Mouse (Mus musculus) embryonic facial prominence, embryonic 15.5 days (tissue): Measurements from ENCODE around the gene Slc34a3. TPM values are rescaled to one million over a fixed set of nuclear protein-coding genes. Genes with fewer than 3 reads are reported as not detected.

Experiments used
- ATAC-seq: fragments of 200-750 bp; cut with Nextera tagmentation; 2 replicates; pipeline ENCODE4 v1.8.0; 2017; ENCODE audit warnings: low read depth, moderate TSS enrichment; ENCODE audit not compliant: insufficient number of reproducible peaks, low FRiP score, low TSS enrichment
- H3K27ac ChIP-seq: fragments of 300-500 bp; sonication (generic); replicated peaks from 2 replicates; pipeline ENCODE4 v1.5.1; 2015; ENCODE audit warnings: mild to moderate bottlenecking, inconsistent platforms
- H3K27me3 ChIP-seq: fragments of 300-500 bp; sonication (generic); 2 replicates; pipeline ENCODE4 v1.6.1; 2015; ENCODE audit warnings: inconsistent platforms
- H3K36me3 ChIP-seq: fragments of 300-500 bp; sonication (generic); 2 replicates; pipeline ENCODE4 v1.6.1; 2015; ENCODE audit warnings: mild to moderate bottlenecking, inconsistent platforms
- H3K4me1 ChIP-seq: fragments of 300-500 bp; sonication (generic); 2 replicates; pipeline ENCODE4 v1.6.1; 2015; ENCODE audit warnings: inconsistent platforms
- H3K4me2 ChIP-seq: fragments of 300-500 bp; sonication (generic); replicated peaks from 2 replicates; pipeline ENCODE4 v1.6.1; 2015; ENCODE audit warnings: mild to moderate bottlenecking, inconsistent platforms
- H3K4me3 ChIP-seq: fragments of 300-500 bp; sonication (generic); replicated peaks from 2 replicates; pipeline ENCODE4 v1.5.1; 2015; ENCODE audit warnings: mild to moderate bottlenecking, inconsistent platforms
- H3K9ac ChIP-seq: fragments of 300-500 bp; sonication (generic); 2 replicates; pipeline ENCODE4 v1.6.1; 2015; ENCODE audit warnings: inconsistent platforms
- H3K9me3 ChIP-seq: fragments of 300-500 bp; sonication (generic); replicated peaks from 2 replicates; pipeline ENCODE4 v1.6.1; 2016; ENCODE audit warnings: inconsistent platforms
- WGBS: fragments of 180-500 bp; shearing (Covaris S2); methylation state at CpG from one replicate; pipeline ENCODE4 v1.1.7; 2015; 5-methylcytosine and 5-hydroxymethylcytosine counted together
- polyA plus RNA-seq: library from polyadenylated mRNA; unstranded; fragments of >200 nt; fragmentation: Nextera tagmentation; extraction: Ambion mirVana; gene quantifications from 2 replicates; pipeline ENCODE4 v1.2.1, GENCODE M21; 2015

The Slc34a3 gene
- polyA plus RNA-seq, 1 experiment from 2014 or later: not detected

DNA sequence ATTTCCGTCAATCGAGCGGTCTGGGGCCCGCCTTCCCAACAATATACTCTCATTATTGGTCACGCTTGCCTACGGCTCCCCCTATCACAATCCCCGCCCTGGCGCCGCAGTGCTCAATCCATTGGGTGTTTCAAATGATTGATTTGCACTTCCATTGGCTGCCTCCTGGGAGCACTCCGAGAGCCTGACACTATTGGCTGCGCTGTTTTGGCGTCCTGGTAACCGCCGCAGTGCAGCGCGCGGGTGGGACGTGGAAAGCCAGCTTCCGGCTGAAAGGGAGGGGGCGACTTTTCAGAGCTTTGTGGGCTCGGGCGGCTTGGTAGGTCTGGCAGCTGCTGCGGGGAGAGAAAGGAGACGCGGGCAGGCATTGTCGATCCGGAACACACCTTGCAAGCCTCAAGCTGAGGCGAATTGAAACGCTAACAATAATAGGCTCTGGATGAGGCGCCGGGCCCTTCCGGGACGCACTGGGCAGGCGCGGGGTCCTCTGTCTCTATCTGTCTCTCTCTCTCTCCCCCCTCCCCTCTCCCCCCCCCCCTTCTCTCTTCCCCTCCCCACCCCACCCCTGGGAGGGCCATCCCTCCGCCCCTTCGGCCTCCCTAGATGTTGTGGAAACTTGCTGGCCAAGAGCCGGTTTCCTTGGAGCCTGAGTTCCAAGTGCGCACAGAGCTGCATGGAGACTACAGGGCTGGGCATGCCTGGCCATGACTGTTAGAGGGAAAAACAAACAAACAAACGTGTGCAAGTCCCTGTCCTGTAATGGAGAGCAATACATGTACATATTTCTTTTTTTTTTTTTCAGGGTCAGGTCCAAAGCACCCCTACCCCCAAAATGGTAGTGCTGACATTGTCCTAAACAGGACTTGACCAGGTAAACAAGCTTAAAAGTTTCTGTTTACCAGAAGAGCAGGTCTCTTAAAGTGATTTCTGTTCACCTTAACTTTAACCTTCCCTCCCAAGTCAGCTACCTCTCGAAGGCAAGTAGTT, 9.1 kb downstream of the Slc34a3 start:
- WGBS: 2% methylated on average over 41 of the region's 41 CpGs
- H3K4me2 ChIP-seq: peak overlapping the region; percentile 47
- 0 out of 2 replicates have a peak overlapping the region, but pooled peaks have one; percentile 16 for H3K9ac ChIP-seq
- H3K36me3 ChIP-seq: 0 out of 2 replicates have a peak, but pooled peaks cover 8% of the 10 kb centered on the region
- H3K27me3 ChIP-seq: no peaks in the 10 kb centered on the region
- peak overlapping the region; percentile 96 for H3K4me3 ChIP-seq
- peak overlapping the region; percentile 97 for H3K27ac ChIP-seq
- peaks cover 27% of the 10 kb centered on the region for H3K4me1 ChIP-seq
- no peaks in the 10 kb centered on the region for H3K9me3 ChIP-seq
- peak; percentile 96 for ATAC-seq

DNA sequence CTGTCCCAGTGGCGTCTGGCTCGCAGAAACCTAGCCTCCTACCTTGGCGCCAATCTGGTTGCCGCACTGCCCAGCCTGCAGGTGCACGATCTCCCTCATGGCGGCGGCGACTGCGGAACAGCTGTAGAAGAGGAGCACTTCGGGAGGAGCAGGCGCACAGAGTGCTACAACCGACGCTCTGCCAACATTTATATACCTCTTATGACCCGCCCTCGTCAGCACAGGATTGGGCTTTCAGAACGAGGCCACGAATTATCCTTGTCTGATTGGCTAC, 9.7 kb downstream of the Slc34a3 start, which contains the start of gene Tubb4b:
TSS of gene Tubb4b (minus strand) at position 211 of the 274 bp plus-strand sequence.
- Histone ChIP-seq H3K4me3 (peak within 1 kb of the TSS; percentile 96), H3K9ac (peak within 1 kb of the TSS; percentile 79), H3K4me1 (peaks cover 27% of the 10 kb centered on the region), H3K27ac (peak within 1 kb of the TSS; percentile 97), H3K9me3 (no peaks in the 10 kb centered on the region), H3K27me3 (no peaks in the 10 kb centered on the region), H3K4me2 (peak within 1 kb of the TSS; percentile 87), H3K36me3 (0 out of 2 replicates have a peak, but pooled peaks cover 8% of the 10 kb centered on the region)
- ATAC-seq: no peak
- WGBS: under 1% methylated on average over 17 of the region's 17 CpGs

DNA sequence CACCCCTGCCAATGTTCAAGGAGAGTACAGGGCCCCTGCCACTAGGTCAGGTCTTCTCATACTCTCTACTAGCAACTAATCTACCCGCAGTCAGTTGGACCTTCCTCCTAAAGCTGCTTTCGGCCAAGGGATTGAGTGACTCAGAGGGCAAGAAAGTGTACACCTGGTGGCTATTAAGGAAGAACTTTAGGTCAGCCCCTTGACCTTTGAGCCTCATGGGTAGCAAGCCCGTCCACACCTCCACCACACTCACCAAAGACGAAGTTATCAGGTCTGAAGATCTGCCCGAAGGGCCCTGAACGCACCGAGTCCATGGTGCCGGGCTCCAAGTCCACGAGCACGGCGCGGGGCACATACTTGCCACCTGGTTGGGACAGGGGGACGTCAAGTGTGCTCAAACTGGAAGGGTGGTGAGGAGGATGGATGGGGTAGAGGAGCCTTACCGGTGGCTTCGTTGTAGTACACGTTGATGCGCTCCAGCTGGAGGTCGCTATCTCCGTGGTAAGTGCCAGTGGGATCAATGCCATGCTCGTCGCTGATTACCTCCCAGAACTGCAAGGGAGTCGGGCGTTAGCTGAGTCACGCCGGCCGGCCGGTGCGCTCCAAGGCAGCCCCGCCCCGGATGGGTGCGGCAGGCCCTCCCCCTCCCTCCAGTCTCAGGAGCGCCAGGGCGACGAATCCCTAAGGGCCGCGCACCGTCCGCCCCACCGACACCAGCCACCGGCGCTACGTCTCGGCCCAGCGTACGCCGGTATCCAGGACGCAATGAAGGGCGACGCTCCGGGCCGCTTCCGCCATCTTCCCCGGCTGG, 10.3 kb downstream of the Slc34a3 start:
- H3K27me3 ChIP-seq: no peaks in the 10 kb centered on the region
- H3K27ac ChIP-seq: peak overlapping the region; percentile 96
- peak; percentile 16 for ATAC-seq
- H3K9ac ChIP-seq: peak overlapping the region; percentile 79
- 0 out of 2 replicates have a peak, but pooled peaks cover 8% of the 10 kb centered on the region for H3K36me3 ChIP-seq
- H3K4me1 ChIP-seq: peaks cover 24% of the 10 kb centered on the region
- H3K4me2 ChIP-seq: peak overlapping the region; percentile 87
- peak overlapping the region; percentile 96 for H3K4me3 ChIP-seq
- no peaks in the 10 kb centered on the region for H3K9me3 ChIP-seq
- WGBS: under 1% methylated on average over 52 of the region's 53 CpGs

DNA sequence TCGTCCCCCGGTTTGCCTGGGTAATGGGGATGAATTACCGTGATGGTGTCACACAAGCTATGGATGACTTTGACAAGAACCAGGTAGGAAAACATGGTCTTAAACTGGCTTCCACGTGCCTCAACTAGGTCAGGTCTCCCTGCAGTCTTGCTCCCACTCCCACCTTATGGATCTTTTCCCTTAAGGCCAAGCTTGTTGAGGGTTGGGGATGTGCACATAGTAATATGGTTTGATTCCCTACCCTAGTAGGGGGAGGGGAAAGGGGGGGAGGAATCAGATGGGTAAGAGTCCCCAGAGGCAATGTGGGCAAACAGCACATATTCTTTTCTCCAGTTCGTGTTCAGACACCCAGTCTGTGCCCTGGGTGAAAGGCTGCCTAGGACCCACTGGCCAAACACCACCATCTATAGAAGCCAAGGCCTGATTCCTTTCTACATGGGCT, 12.8 kb downstream of the Slc34a3 start:
- H3K4me3 ChIP-seq: no peak overlapping the region
- H3K27ac ChIP-seq: no peak overlapping the region
- H3K27me3 ChIP-seq: no peaks in the 10 kb centered on the region
- WGBS: 68% methylated on average over 5 of the region's 5 CpGs
- no peak overlapping the region for H3K9ac ChIP-seq
- H3K9me3 ChIP-seq: no peaks in the 10 kb centered on the region
- H3K4me2 ChIP-seq: no peak overlapping the region
- H3K36me3 ChIP-seq: 0 out of 2 replicates have a peak, but pooled peaks cover 8% of the 10 kb centered on the region
- no peak for ATAC-seq
- peaks cover 15% of the 10 kb centered on the region for H3K4me1 ChIP-seq

DNA sequence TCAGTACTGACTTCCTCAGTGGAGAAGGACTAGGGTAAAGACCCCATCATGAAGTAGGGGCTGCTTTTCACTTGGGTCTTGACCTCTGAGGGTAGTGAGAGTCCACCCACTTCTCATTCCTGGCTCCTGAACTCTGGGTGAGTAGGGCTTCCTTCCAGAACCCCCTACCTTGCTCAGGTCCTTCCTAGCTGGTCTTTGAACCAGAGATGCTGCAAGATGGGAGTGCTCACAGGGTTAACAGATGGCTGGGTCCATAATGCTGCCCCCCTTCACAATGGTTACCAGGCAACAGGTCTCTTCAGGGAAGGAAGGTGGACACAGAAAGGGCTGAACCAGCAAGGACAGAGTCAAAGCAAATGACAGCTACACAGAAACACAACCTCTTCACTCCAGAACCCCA, 15.7 kb downstream of the Slc34a3 start, which contains the start of gene Fam166a:
TSS of gene Fam166a (plus strand) at position 301 of the 400 bp plus-strand sequence.
- no peak for ATAC-seq

DNA sequence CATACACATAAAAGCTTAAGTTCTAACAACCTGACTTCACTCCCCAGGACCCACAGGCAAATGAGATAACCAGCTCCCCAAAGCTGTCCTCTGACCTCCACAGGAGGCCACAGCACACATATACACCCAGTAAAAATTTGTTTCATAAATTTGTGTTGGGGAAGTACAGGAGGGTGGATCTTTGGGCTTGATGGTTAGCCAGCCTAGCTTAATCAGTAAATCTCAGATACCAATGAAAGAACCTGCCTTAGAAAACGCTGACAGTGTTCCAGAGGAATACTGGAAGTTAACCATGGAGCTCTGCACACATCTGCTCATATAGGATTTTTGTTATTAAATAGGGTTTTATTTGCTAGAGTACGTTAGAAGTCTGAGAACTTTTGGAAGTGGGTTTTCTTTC, 16.5 kb downstream of the Slc34a3 start:
- Histone ChIP-seq H3K27me3 (no peaks in the 10 kb centered on the region), H3K9me3 (no peaks in the 10 kb centered on the region)
- ATAC-seq: no peak

More for the DNA sequence above, 15.7 kb downstream of the Slc34a3 start, which contains the start of gene Fam166a:
- Histone ChIP-seq H3K4me3 (no peak within 1 kb of the TSS), H3K9me3 (no peaks in the 10 kb centered on the region), H3K9ac (no peak within 1 kb of the TSS), H3K4me1 (peaks cover 4% of the 10 kb centered on the region), H3K36me3 (0 out of 2 replicates have a peak, but pooled peaks cover 8% of the 10 kb centered on the region), H3K4me2 (no peak within 1 kb of the TSS), H3K27ac (no peak within 1 kb of the TSS), H3K27me3 (no peaks in the 10 kb centered on the region)

DNA sequence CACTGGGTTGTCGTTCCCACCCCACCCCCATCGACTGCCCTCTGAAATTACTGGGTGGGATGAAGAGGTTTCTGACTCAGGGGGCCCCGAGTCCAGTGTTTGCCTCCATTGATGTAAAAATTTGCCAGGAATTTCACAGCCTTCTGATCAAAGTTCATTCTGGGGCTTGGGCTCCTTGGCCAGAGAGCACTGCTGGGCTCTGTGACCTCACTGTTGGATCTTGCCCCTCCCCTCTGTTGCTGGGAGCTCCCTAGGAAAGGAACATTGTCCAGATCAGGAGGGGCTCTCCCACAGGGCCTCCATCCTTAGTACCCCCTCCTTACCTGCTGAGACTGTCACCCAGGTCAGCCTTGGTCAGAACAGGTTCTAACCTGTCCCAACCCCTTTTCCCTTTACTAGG, 19.7 kb downstream of the Slc34a3 start, which contains the start of gene Stpg3:
TSS of gene Stpg3 (minus strand) at position 194 of the 400 bp plus-strand sequence.
- Histone ChIP-seq H3K9me3 (no peaks in the 10 kb centered on the region), H3K4me1 (peaks cover 15% of the 10 kb centered on the region), H3K27me3 (no peaks in the 10 kb centered on the region), H3K27ac (no peak within 1 kb of the TSS), H3K9ac (no peak within 1 kb of the TSS), H3K36me3 (no peaks in the 10 kb centered on the region), H3K4me2 (no peak within 1 kb of the TSS), H3K4me3 (no peak within 1 kb of the TSS)
- no peak for ATAC-seq
- 62% methylated on average over 3 of the region's 3 CpGs for WGBS

More for the DNA sequence above, 16.5 kb downstream of the Slc34a3 start:
- Histone ChIP-seq H3K4me2 (no peak overlapping the region), H3K4me3 (no peak overlapping the region), H3K4me1 (no peaks in the 10 kb centered on the region), H3K36me3 (0 out of 2 replicates have a peak, but pooled peaks cover 8% of the 10 kb centered on the region), H3K27ac (no peak overlapping the region), H3K9ac (no peak overlapping the region)
- 60% methylated on average over 2 of the region's 2 CpGs for WGBS

DNA sequence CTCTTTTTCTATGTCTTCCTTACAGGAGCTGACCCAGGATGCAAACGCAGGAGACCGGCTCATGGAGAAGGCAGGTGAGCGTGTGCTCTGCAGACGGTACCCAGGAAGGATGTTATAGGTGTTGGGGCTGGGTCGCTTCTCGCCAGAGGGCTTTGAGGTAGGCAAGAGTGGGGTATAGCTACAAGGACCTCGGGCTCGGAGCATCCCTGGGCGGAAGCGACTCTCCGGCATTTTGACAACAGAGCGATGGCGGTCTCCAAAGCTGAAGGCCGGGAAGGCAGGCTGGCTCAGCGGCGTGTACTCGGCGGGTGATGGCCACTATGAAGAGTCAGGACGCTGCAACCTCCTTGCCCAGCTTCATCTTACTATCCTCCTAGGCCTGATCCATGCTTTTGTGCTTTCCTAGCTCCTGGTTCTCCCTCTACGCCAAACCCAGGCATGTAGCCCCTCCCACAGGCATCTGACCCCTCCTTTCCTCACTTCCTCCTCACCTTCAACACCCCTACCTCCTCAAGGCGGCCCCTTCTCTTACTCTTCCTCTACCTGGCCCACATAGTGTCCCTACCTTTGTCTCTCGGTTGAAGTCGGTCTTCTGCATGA, 20.8 kb downstream of the Slc34a3 start:
- WGBS: 64% methylated on average over 23 of the region's 23 CpGs
- Histone ChIP-seq H3K9ac (no peak overlapping the region), H3K4me2 (no peak overlapping the region), H3K4me3 (no peak overlapping the region), H3K9me3 (no peaks in the 10 kb centered on the region), H3K36me3 (0 out of 2 replicates have a peak, but pooled peaks cover 6% of the 10 kb centered on the region), H3K27ac (no peak overlapping the region), H3K27me3 (no peaks in the 10 kb centered on the region), H3K4me1 (peaks cover 20% of the 10 kb centered on the region)
- ATAC-seq: no peak

DNA sequence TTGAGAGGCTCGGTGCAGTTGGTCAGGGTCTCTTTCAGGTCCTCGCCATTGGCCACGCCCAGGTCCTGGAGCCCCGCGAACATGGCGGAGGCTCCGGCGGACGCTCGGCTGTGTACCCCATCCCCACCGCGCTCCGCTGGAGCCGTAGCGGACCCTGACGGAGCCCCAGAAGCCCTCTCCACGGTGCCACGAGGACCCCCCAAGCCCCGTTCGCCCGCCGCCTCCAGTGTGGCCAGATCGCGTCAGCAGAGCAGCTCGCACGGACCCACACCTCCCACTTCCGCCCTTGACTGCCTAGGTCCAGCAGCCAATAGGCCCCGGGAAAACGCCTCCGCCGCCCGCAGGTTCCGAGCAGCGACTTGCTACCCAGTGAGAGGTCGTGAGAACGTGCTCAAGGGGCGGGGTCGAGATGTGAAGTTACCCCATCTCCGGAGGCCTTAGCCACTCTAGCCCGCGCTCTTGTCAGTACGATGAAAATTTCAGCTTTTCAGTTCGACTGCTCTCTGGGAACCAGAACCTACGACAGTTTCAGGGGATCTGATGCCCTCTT, 23.0 kb downstream of the Slc34a3 start, which contains the start of gene Nelfb:
TSS of gene Nelfb (minus strand) at position 369 of the 550 bp plus-strand sequence.
- Histone ChIP-seq H3K9me3 (no peaks in the 10 kb centered on the region), H3K27ac (peak within 1 kb of the TSS; percentile 93), H3K36me3 (peaks cover 23% of the 10 kb centered on the region), H3K9ac (peak within 1 kb of the TSS; percentile 91), H3K4me3 (peak within 1 kb of the TSS; percentile 93), H3K4me2 (peak within 1 kb of the TSS; percentile 87), H3K27me3 (no peaks in the 10 kb centered on the region), H3K4me1 (peaks cover 21% of the 10 kb centered on the region)
- under 1% methylated on average over 44 of the region's 44 CpGs for WGBS
- ATAC-seq: peak; percentile 92

DNA sequence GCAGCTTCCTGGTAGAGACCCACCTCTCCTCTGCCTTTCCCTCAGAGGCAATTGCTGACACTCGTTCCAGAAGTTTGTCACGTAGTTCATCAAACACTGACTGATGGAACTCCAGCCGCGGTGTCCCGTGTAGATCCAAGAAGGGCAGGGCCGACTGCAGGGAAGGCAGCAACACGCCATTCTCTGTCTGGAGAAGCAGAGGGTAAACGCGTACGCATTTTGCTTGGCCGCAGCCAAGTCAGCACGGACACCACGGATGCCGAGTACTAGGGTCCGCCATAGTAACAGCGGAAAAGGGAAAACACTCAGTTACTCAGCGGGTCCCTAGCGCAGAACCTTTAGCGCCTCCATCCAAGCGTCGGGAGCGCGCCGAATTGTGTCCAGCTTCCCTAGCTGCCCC, 23.5 kb downstream of the Slc34a3 start:
- ATAC-seq: no peak
- Histone ChIP-seq H3K36me3 (peaks cover 28% of the 10 kb centered on the region), H3K4me1 (peaks cover 21% of the 10 kb centered on the region), H3K27ac (peak overlapping the region; percentile 93), H3K4me3 (peak overlapping the region; percentile 93), H3K27me3 (no peaks in the 10 kb centered on the region), H3K4me2 (peak overlapping the region; percentile 87), H3K9ac (peak overlapping the region; percentile 91), H3K9me3 (no peaks in the 10 kb centered on the region)
- WGBS: under 1% methylated on average over 24 of the region's 24 CpGs
